Mouse (Mus musculus) adrenal gland, adult 10 weeks (tissue): ENCODE data around the gene Zfp12. TPM values are rescaled to one million over a fixed set of nuclear protein-coding genes. Genes with fewer than 3 reads are reported as not detected.

Experiments
- polyA plus RNA-seq: library from polyadenylated mRNA; stranded (reverse); fragments of 350-450 nt; fragmentation: Illumina TruSeq; extraction: RNeasy Lipid Tissue Mini Kit (QIAGEN cat#74804); gene quantifications from one replicate; pipeline ENCODE4 v1.2.3, GENCODE M21; 2014; ENCODE audit warnings: low read depth, low replicate concordance

Zfp12 gene
- 15.7 TPM for polyA plus RNA-seq

GRCm38 (mm10) chr5:143235028-143235693, at the start of gene Zfp12:
TSS of gene Zfp12 (plus strand) at chr5:143235163.

DNA sequence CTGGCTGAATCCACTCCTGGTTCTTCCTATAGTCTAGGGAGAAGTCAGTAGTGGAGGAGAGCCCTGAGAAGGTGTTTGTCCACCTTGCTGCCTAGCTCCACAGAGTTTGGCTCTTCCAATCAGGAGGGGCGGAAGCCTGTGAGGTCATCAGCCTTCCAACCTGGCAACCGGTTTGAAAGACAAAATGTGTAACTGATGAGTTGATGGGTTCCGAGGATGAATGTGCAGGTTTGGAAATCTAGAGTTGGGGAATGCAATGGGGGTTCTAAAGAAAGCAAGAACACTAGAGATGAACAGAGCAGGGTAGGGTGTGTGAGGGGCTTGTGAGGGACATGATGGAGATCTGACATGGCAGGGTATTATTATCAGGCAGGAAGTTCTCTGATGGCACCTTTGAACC, 8.2 kb upstream of the Zfp12 start, which contains the start of gene Spdye4a:
Spdye4a (minus strand) TSS at position 101 of the 400 bp plus-strand sequence.

DNA sequence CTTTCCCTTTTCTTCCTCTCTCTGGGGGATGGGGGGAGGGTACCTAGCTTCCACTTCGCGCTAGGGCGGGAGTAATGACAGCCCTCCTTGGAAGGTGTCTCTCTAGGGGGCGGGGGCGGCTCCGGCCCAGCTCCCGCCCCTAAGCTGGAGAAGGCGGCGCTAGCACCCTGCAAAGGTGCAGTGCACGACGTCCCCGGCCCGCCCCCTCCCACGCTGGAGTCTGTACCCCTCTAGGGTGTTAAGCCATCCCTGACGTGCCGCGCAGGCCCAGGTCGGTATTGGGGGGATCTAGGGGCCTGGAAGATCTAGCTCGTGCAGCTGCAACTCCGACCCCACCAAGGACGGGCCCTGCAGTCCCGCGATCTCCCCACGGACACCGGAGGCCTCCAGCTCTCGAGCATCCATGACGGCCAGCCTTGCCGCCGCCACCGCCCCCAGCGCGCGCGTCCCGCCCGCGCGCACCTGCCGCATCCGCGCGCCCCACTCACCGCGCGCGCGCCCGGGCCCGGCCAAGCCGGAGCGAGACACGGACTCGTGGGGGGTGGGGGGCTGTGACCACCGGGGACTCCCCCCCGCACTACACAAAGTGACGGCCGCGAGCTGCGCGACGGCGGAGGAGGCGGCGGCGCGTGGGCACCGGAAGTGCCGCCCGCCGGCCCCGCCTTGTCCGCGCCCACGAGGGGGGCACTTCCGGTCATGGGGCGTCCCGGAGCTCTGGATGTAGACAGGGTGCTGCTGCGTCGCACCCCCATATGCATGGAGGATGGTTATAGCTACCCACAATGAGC, 34.6 kb downstream of the Zfp12 start, which contains the start of gene Zfp316:
Zfp316 (minus strand) TSS at position 660 of the 788 bp plus-strand sequence.

GRCm38 (mm10) chr5:143293404-143293803, 58.4 kb downstream of the Zfp12 start, which contains the start of gene Zfp853:
TSS of gene Zfp853 (minus strand) at chr5:143293623.

Other genes with a start within 250 kb of the Zfp12 start
- 58.0 TPM for gene Rnf216, start 122.2 kb upstream of the Zfp12 start, polyA plus RNA-seq
- gene Olfr718-ps1, start 87.6 kb upstream of the Zfp12 start, polyA plus RNA-seq: not detected
- 10.3 TPM for gene Rbak, start 54.4 kb upstream of the Zfp12 start, polyA plus RNA-seq
- gene Spdye4b, start 54.1 kb upstream of the Zfp12 start, polyA plus RNA-seq: not detected
- not detected for gene Spdye4a, start 8.3 kb upstream of the Zfp12 start, polyA plus RNA-seq
- gene Zfp316, start 34.9 kb downstream of the Zfp12 start, polyA plus RNA-seq: 0.87 TPM
- not detected for gene Zfp853, start 58.5 kb downstream of the Zfp12 start, polyA plus RNA-seq
- 2.2 TPM for gene E130309D02Rik, start 80.2 kb downstream of the Zfp12 start, polyA plus RNA-seq
- gene Zdhhc4, start 94.1 kb downstream of the Zfp12 start, polyA plus RNA-seq: 7.6 TPM
- not detected for gene Grid2ip, start 122.2 kb downstream of the Zfp12 start, polyA plus RNA-seq
- gene Kdelr2, start 168.7 kb downstream of the Zfp12 start, polyA plus RNA-seq: 75.5 TPM
- gene Daglb, start 229.4 kb downstream of the Zfp12 start, polyA plus RNA-seq: 2.9 TPM